Mouse (Mus musculus) lung, postnatal 10 days (tissue): ENCODE measurements around the gene Thrb.

Experiments used
- DNase-seq: peaks from one replicate; pipeline ENCODE4 v3.0.0; 2021

Thrb gene

DNA sequence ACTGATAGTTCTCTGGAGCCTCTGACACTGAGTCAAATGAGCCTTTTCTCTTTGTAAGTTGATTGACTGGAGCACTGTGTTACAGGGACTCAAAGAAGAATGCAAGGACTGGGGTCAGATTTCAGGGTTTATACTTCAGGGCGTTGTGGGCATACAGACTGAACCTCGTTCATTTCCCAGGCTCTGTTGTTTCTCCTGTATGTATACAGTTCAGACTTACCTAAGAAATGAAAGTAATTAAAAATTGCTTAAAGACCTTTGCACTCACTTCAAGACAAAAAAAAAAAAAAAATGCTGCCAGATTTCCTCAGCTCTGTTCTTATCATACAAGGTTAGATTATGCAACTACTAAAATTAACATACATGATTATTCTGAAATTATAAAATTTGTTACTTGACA lies 126.2 kb downstream of the Thrb start:
- no peak for DNase-seq

- DNase-seq, result no peak
Measured at GRCm38 (mm10) chr14:17803934-17804602, 144.0 kb downstream of the Thrb start.

GRCm38 (mm10) chr14:17811051-17811450 lies 151.0 kb downstream of the Thrb start:
- no peak for DNase-seq

DNA sequence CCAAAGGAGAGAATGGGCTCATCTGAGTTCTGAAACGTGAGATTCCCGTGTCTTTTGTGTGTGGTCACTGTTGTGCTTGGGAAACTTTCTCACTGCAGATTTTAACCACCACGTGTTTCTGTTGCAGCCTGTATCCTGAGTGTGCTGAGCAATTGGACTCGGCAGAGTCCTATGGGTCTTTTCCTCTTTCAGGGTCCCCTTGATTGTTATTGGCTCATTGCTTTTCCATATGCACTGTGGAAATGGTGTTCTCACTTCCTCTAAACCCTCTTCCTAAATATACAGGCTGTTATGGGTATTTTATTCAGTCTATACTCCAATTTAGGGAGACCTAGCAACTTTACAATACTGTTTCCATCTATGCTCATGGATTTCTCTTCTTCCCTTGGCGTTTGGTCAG lies 152.4 kb downstream of the Thrb start:
- no peak for DNase-seq

- no peak for DNase-seq
Measured at GRCm38 (mm10) chr14:17815103-17815502, 155.0 kb downstream of the Thrb start.

- DNase-seq, result no peak
Measured at GRCm38 (mm10) chr14:17818086-17818485, 158.0 kb downstream of the Thrb start.

- DNase-seq, result no peak
Measured at GRCm38 (mm10) chr14:17822754-17823153, 162.7 kb downstream of the Thrb start.

GRCm38 (mm10) chr14:17827401-17827800 lies 167.3 kb downstream of the Thrb start:
- DNase-seq, result no peak

DNA sequence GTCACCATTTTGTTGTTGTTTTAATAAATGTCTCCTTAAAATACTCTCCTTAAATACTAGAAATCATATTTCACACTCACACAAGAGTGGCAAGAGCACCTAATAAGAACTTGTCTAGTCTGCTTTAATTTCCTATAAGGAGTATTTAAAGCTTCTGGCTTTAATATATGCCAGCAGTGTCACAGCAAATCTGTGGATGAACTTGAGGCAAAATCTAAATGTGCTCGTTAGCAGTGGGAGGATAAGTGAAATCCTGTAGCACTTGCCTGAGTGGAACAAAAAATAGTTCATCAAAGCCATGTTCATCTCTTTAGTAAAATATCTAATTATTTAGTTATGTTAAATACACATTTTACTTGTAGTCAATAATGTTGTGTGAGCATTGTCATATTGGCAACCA lies 175.7 kb downstream of the Thrb start:
- no peak for DNase-seq

DNA sequence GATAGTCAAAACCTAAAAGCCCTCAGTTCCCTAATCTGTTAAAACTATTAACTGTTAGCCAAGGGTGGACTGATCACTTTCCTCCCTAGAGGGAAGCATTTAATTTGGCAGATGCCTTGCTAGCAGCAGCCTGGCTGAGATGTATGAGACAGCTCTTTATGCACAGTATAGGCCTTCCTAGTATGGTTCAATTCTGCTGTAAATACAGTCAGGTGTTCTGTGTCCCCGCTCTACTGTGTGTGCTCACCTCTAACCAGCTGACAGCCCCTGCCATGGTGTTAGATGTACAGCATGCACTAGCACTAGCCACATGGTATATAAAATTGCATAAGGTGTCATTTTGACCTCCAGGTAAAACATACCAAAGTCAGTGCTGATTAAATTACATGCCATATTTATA lies 176.7 kb downstream of the Thrb start:
- no peak for DNase-seq

GRCm38 (mm10) chr14:17845003-17845697 lies 185.1 kb downstream of the Thrb start:
- no peak for DNase-seq

DNA sequence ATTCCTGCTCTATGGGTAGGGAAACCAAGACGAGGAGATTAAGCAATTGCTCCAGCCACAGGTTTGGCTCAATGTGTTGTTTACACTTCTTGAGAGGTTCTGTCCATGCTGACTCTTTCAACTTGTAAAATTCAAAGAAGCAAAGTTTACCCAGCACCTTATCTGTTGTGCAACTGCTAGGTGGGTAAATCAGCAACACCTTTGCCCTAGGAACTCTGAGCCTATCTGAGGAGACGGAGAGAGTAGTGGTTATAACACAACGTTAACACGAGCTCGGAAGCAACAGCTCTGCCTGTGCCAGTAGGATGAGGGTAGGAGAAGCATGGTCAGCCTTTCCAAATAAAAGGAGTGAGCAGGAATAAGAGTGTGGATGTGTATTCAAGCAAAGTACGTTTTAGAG lies 185.8 kb downstream of the Thrb start:
- DNase-seq, result no peak

- DNase-seq, result peak; percentile 17
Measured at GRCm38 (mm10) chr14:17846700-17847099, 186.6 kb downstream of the Thrb start.

DNA sequence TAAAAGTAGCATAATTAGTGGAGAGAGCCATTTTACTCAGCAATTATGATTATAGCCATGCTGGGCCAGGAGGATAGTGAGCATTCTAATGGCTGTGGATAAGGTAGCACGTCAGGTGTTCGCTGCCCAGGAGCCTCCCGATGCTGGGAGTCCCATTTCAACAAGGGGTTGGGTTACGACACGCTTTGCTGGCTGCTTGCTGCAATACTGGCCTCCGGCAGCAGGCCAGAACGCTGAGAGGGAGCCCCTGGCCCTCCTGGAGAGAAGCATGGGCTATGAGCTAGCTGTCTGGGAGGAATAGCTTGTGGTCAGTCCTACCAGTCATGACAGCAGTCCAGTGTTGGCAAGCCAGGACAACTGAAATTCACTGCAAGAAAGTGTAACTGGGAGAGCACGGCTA lies 187.2 kb downstream of the Thrb start:
- DNase-seq, result peak; percentile 4

GRCm38 (mm10) chr14:17850355-17850754 lies 190.3 kb downstream of the Thrb start:
- no peak for DNase-seq

GRCm38 (mm10) chr14:17852236-17852635 lies 192.2 kb downstream of the Thrb start:
- DNase-seq, result no peak

GRCm38 (mm10) chr14:17859790-17860385 lies 199.8 kb downstream of the Thrb start:
- DNase-seq, result no peak

DNA sequence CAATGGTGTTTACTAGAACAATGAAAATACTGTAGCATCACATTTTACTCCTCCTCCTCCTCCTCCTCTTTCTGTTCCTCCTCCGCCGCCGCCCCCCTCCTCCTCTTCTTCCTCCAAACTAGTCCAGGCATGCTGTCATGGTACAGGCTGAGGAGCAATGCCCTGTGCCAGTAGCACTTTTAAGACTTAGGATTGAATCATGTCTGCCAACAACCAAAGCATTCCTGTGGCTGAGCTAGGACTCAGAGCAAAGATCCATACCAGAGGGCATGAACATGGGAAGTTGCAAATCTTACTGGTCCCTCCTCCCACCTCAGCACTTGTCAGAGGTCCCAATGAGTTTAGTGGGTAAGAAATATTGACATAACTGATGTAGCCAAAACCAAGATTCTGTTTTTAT lies 202.6 kb downstream of the Thrb start:
- no peak for DNase-seq

- DNase-seq, result no peak
Measured at GRCm38 (mm10) chr14:17863701-17864320, 203.8 kb downstream of the Thrb start.

DNA sequence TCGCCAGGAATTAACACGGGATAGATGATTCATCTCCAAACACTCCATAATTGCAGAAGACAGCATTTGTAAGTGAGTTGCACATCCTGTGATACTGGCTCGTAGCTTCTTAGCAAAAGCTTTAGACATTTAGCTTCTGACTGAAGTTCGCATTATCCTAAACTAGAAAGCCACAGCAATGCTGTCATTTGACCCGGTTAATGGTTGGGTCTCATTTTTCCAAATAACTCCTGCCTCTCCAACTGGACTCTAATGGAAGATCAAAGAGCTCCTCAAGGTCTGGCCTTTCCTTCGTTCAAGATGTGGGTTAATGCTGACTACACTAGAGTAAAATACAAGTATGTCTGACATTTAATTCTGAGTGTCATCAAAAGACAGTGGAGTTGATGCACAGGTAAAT lies 208.3 kb downstream of the Thrb start:
- DNase-seq, result no peak

DNA sequence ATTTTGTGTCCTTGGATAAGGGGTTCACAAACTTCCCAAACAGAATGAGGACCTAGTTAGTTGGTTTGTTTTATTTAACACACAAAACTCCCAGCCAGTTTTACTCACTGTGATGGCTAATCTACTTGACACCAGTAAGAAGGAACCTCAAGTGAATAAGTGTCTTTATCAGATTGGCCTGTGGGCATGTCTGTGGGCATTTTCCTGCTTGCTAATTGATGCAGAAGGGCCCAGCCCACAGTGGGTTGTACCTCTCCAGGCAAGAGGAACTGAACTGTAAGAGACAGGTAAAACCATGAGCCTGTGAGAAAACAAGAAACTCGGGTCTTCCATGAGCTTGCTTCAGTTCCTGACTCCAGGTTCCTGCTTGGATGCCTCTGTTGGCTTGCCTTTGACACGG lies 215.9 kb downstream of the Thrb start:
- DNase-seq, result no peak

- no peak for DNase-seq
Measured at GRCm38 (mm10) chr14:17879446-17879845, 219.4 kb downstream of the Thrb start.

DNA sequence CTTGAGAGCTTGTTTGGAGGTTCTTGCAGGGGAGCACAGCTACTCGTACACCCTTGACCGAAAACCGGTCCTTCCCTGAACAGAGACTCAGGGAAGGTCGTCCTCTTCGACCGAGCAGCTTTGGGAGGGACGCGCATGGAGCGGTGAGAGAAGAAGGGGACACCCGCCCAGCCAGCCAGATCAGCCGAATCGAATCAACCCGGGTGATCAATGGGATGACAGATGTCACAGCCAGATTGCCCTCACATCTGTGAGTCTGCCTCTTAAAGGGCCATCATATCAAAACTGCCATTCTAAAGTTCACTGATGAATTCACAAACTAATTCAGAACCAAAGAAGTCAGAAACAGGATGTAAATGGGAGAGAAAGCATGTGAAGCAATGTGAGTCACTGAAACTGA lies 224.8 kb downstream of the Thrb start:
- no peak for DNase-seq

DNA sequence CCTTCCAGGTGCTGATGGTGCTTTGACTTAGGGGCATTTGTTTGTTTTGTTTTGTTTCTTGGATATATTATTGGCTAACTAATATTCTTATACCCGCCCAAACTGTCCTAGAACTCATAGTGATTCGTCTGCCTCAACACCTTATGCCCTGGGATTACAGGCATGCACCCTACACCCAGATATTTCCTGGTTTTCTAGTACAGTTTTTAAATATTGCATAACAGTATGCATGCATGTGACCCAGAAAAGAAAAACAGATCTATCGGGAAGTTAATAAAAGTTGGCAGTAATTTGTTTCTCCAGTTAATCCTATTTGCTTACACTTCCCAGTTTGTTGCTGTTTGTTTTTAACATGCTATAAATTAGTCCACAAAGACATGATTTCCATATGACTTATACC lies 225.3 kb downstream of the Thrb start:
- DNase-seq, result no peak
